Mouse (Mus musculus) hindbrain, embryonic 14.5 days (tissue): ENCODE results near the gene Dram1. TPM values are rescaled to one million over a fixed set of nuclear protein-coding genes. Genes with fewer than 3 reads are reported as not detected.

Source experiments
- ATAC-seq: fragments of 200-750 bp; cut with Nextera tagmentation; 2 replicates; pipeline ENCODE4 v1.8.0; 2017; ENCODE audit warnings: moderate number of reproducible peaks, mild to moderate bottlenecking, moderate TSS enrichment, moderate library complexity; ENCODE audit not compliant: low FRiP score
- DNase-seq: peaks from one replicate; pipeline ENCODE4 v3.0.0-alpha.2; 2015; ENCODE audit warnings: low spot score
- H3K27ac ChIP-seq: fragments of 300-500 bp; sonication (generic); 2 replicates; pipeline ENCODE4 v1.5.1; 2014; ENCODE audit warnings: mild to moderate bottlenecking, moderate library complexity
- H3K27me3 ChIP-seq: fragments of 300-500 bp; sonication (generic); 2 replicates; pipeline ENCODE4 v1.6.1; 2014; ENCODE audit warnings: mild to moderate bottlenecking, low read length, mixed read lengths; ENCODE audit not compliant: control insufficient read depth, insufficient read depth
- H3K36me3 ChIP-seq: fragments of 300-500 bp; sonication (generic); replicated peaks from 2 replicates; pipeline ENCODE4 v1.6.1; 2014; ENCODE audit not compliant: control insufficient read depth, insufficient read depth
- H3K4me1 ChIP-seq: fragments of 300-500 bp; sonication (generic); replicated peaks from 2 replicates; pipeline ENCODE4 v1.6.1; 2014; ENCODE audit warnings: antibody characterized with exemption, low read length, mixed read lengths; ENCODE audit not compliant: control insufficient read depth, insufficient read depth
- H3K4me2 ChIP-seq: fragments of 300-500 bp; sonication (generic); replicated peaks from 2 replicates; pipeline ENCODE4 v1.6.1; 2014; ENCODE audit warnings: mild to moderate bottlenecking, moderate library complexity
- H3K4me3 ChIP-seq: fragments of 300-500 bp; sonication (generic); replicated peaks from 2 replicates; pipeline ENCODE4 v1.5.1; 2014; ENCODE audit warnings: mild to moderate bottlenecking, low read length
- H3K9ac ChIP-seq: fragments of 300-500 bp; sonication (generic); 2 replicates; pipeline ENCODE4 v1.6.1; 2014
- H3K9me3 ChIP-seq: fragments of 300-500 bp; sonication (generic); 2 replicates; pipeline ENCODE4 v1.6.1; 2016; ENCODE audit warnings: low read length; ENCODE audit not compliant: control insufficient read depth
- WGBS: fragments of 180-500 bp; shearing (Covaris S2); extraction: QIAGEN DNeasy Blood & Tissue Kit; methylation state at CpG from one replicate; pipeline ENCODE4 v1.1.7; 2014; 5-methylcytosine and 5-hydroxymethylcytosine counted together
- polyA plus RNA-seq: library from polyadenylated mRNA; unstranded; fragments of >200 nt; fragmentation: Nextera tagmentation; extraction: Ambion mirVana; gene quantifications from 2 replicates; pipeline ENCODE4 v1.2.1, GENCODE M21; 2014

Gene Dram1
- polyA plus RNA-seq, 1 experiment from 2014 or later: 0.82 TPM

GRCm38 (mm10) chr10:88364221-88364620 is 14.7 kb downstream of the Dram1 start:
- Histone ChIP-seq H3K4me2 (no peak overlapping the region), H3K27ac (no peak overlapping the region), H3K9ac (no peak overlapping the region), H3K36me3 (no peaks in the 10 kb centered on the region), H3K27me3 (no peaks in the 10 kb centered on the region), H3K9me3 (no peaks in the 10 kb centered on the region), H3K4me1 (no peaks in the 10 kb centered on the region), H3K4me3 (no peak overlapping the region)
- ATAC-seq (no peak), DNase-seq (no peak)
- WGBS: 90% methylated on average over 3 of the region's 3 CpGs

GRCm38 (mm10) chr10:88362218-88362617 is 16.7 kb downstream of the Dram1 start:
- DNase-seq (no peak), ATAC-seq (no peak)
- Histone ChIP-seq H3K9ac (no peak overlapping the region), H3K4me2 (no peak overlapping the region), H3K27me3 (peaks cover 7% of the 10 kb centered on the region), H3K4me1 (peaks cover 2% of the 10 kb centered on the region; the same call in 1 of the 2 replicates), H3K27ac (no peak overlapping the region), H3K4me3 (no peak overlapping the region), H3K9me3 (0 out of 2 replicates have a peak, but pooled peaks cover 4% of the 10 kb centered on the region), H3K36me3 (no peaks in the 10 kb centered on the region)
- WGBS: 88% methylated on average over 1 of the region's 1 CpGs

- H3K27me3 ChIP-seq: peaks cover 17% of the 10 kb centered on the region
- H3K4me2 ChIP-seq: peak overlapping the region; percentile 79
- H3K36me3 ChIP-seq: no peaks in the 10 kb centered on the region
- H3K9me3 ChIP-seq: 0 out of 2 replicates have a peak, but pooled peaks cover 4% of the 10 kb centered on the region
- peak overlapping the region; percentile 57 for H3K9ac ChIP-seq
- H3K4me1 ChIP-seq: peaks cover 9% of the 10 kb centered on the region; the same call in 1 of the 2 replicates
- no peak overlapping the region for H3K27ac ChIP-seq
- peak; percentile 45 for DNase-seq
- peak; percentile 77 for ATAC-seq
- WGBS: 4% methylated on average over 41 of the region's 47 CpGs
- peak overlapping the region; percentile 50 for H3K4me3 ChIP-seq
These were observed 21.8 kb downstream of the Dram1 start for GRCm38 (mm10) chr10:88356983-88357559.

- peak overlapping the region; percentile 57 for H3K9ac ChIP-seq
- no peak overlapping the region for H3K27ac ChIP-seq
- peaks cover 17% of the 10 kb centered on the region for H3K27me3 ChIP-seq
- DNase-seq: no peak
- WGBS: 7% methylated on average over 21 of the region's 21 CpGs
- H3K9me3 ChIP-seq: 0 out of 2 replicates have a peak, but pooled peaks cover 4% of the 10 kb centered on the region
- no peaks in the 10 kb centered on the region for H3K36me3 ChIP-seq
- peak; percentile 36; the same call in 1 of the 2 replicates for ATAC-seq
- H3K4me2 ChIP-seq: peak overlapping the region; percentile 79
- peaks cover 9% of the 10 kb centered on the region; the same call in 1 of the 2 replicates for H3K4me1 ChIP-seq
- peak overlapping the region; percentile 50 for H3K4me3 ChIP-seq
These were observed 22.5 kb downstream of the Dram1 start for GRCm38 (mm10) chr10:88356114-88356982.

GRCm38 (mm10) chr10:88354599-88354998 is 24.3 kb downstream of the Dram1 start:
- no peaks in the 10 kb centered on the region for H3K36me3 ChIP-seq
- DNase-seq (no peak), ATAC-seq (no peak)
- H3K27me3 ChIP-seq: peaks cover 17% of the 10 kb centered on the region
- 0 out of 2 replicates have a peak, but pooled peaks cover 4% of the 10 kb centered on the region for H3K9me3 ChIP-seq
- no peak overlapping the region for H3K9ac ChIP-seq
- no peak overlapping the region for H3K4me3 ChIP-seq
- H3K27ac ChIP-seq: no peak overlapping the region
- H3K4me2 ChIP-seq: no peak overlapping the region
- 74% methylated on average over 5 of the region's 5 CpGs for WGBS
- H3K4me1 ChIP-seq: peaks cover 9% of the 10 kb centered on the region; the same call in 1 of the 2 replicates

GRCm38 (mm10) chr10:88352549-88352948 is 26.3 kb downstream of the Dram1 start:
- Histone ChIP-seq H3K9me3 (no peaks in the 10 kb centered on the region), H3K4me1 (peaks cover 9% of the 10 kb centered on the region; the same call in 1 of the 2 replicates), H3K36me3 (no peaks in the 10 kb centered on the region), H3K4me2 (no peak overlapping the region), H3K4me3 (no peak overlapping the region), H3K27ac (no peak overlapping the region), H3K27me3 (peaks cover 13% of the 10 kb centered on the region), H3K9ac (no peak overlapping the region)
- 90% methylated on average over 2 of the region's 2 CpGs for WGBS
- DNase-seq (no peak), ATAC-seq (no peak)

- peaks cover under 1% of the 10 kb centered on the region; the same call in 1 of the 2 replicates for H3K4me1 ChIP-seq
- H3K9ac ChIP-seq: no peak overlapping the region
- no peaks in the 10 kb centered on the region for H3K9me3 ChIP-seq
- 75% methylated on average over 5 of the region's 5 CpGs for WGBS
- no peaks in the 10 kb centered on the region for H3K36me3 ChIP-seq
- H3K27me3 ChIP-seq: peaks cover 3% of the 10 kb centered on the region; the same call in 1 of the 2 replicates
- H3K27ac ChIP-seq: no peak overlapping the region
- ATAC-seq (no peak), DNase-seq (no peak)
- H3K4me3 ChIP-seq: no peak overlapping the region
- H3K4me2 ChIP-seq: no peak overlapping the region
These were observed 27.3 kb downstream of the Dram1 start for GRCm38 (mm10) chr10:88351411-88352103.

GRCm38 (mm10) chr10:88350687-88351086 is 28.2 kb downstream of the Dram1 start:
- Histone ChIP-seq H3K27me3 (no peaks in the 10 kb centered on the region), H3K4me2 (no peak overlapping the region), H3K36me3 (no peaks in the 10 kb centered on the region), H3K9ac (no peak overlapping the region), H3K4me1 (no peaks in the 10 kb centered on the region), H3K9me3 (no peaks in the 10 kb centered on the region), H3K27ac (no peak overlapping the region), H3K4me3 (no peak overlapping the region)
- WGBS: 64% methylated on average over 2 of the region's 2 CpGs
- DNase-seq (no peak), ATAC-seq (no peak)

- Histone ChIP-seq H3K4me3 (no peak overlapping the region), H3K27me3 (no peaks in the 10 kb centered on the region), H3K9me3 (no peaks in the 10 kb centered on the region), H3K9ac (no peak overlapping the region), H3K4me2 (no peak overlapping the region), H3K4me1 (no peaks in the 10 kb centered on the region), H3K36me3 (no peaks in the 10 kb centered on the region), H3K27ac (no peak overlapping the region)
- ATAC-seq (no peak), DNase-seq (no peak)
- WGBS: 10% methylated on average over 8 of the region's 8 CpGs
These were observed 29.1 kb downstream of the Dram1 start for GRCm38 (mm10) chr10:88349800-88350199.
